Comparison of ENCODE assay signal across 8 mouse cellular contexts in the genomic region with DNA sequence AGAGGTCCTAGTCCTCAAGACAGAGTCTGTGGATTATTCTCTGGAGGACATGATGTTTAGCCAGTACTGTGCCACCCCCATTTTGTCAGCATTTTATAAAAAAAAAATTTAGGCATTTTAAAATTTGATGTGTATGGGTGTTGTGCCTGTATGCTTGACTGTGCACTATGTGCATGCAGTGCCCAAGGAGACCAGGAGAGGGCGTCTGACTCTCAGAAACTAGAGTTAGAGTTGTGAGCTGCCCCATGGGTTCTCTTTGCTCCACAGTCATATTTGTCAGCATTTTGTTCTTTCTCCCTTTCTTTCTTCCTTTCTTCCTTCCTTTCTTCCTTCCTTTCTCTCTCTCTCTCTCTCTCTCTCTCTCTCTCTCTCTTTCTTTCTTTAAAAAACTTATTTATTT. TPM values are rescaled to one million over a fixed set of nuclear protein-coding genes. Genes with fewer than 3 reads are reported as not detected.
A peak's percentile ranks its signal among the peaks of the same experiment; 100 is the strongest.
DNase-seq lines count a peak whose midpoint lies in the region; ATAC-seq and TF ChIP-seq lines count a peak whose summit lies in the region.

No protein-coding gene starts in this region.

- H3K27ac ChIP-seq in liver, adult 2 months (replicated peaks; ENCODE audit: insufficient read depth, low read depth, low read length): no peak overlapping the region
- H3K27ac ChIP-seq in liver, embryonic 12.5 days: no peak overlapping the region
- H3K27ac ChIP-seq in small intestine, adult 2 months (ENCODE audit: insufficient read depth, low read depth, low read length): no peak overlapping the region

- no peaks in the 10 kb centered on the region for H3K27me3 ChIP-seq in liver, adult 2 months (ENCODE audit: control insufficient read depth, insufficient read depth, low read length)
- no peaks in the 10 kb centered on the region; the same call in 1 of the 2 replicates for H3K27me3 ChIP-seq in liver, embryonic 12.5 days (replicated peaks)
- no peaks in the 10 kb centered on the region for H3K27me3 ChIP-seq in small intestine, adult 2 months (ENCODE audit: control insufficient read depth, insufficient read depth, low read length)

- no peaks in the 10 kb centered on the region for H3K9me3 ChIP-seq in liver, embryonic 12.5 days (replicated peaks)

- H3K36me3 ChIP-seq in liver, adult 2 months (ENCODE audit: control insufficient read depth, insufficient read depth, low read length): no peaks in the 10 kb centered on the region
- no peaks in the 10 kb centered on the region for H3K36me3 ChIP-seq in liver, embryonic 12.5 days
- peaks cover 86% of the 10 kb centered on the region for H3K36me3 ChIP-seq in small intestine, adult 2 months (ENCODE audit: control insufficient read depth, insufficient read depth, low read length)

- H3K9ac ChIP-seq in liver, adult 2 months (ENCODE audit: low read depth, low read length): no peak overlapping the region
- no peak overlapping the region for H3K9ac ChIP-seq in liver, embryonic 12.5 days

- peak; percentile 55 for DNase-seq in adrenal gland, postnatal 14 days
- no peak for DNase-seq in adrenal gland, adult 18-20 months (ENCODE audit: low spot score in 2 of 2)
- DNase-seq in liver, adult 2 months (ENCODE audit: extremely low read depth, low read depth, low spot score): no peak
- peak; percentile 33 for DNase-seq in c-Kit-negative CD71-positive TER-119-positive erythroid progenitor cells, embryonic 14.5 days (ENCODE audit: low read depth, low spot score)
- DNase-seq in heart, postnatal 25 days (ENCODE audit: low spot score): no peak
- DNase-seq in urinary bladder, adult 18-20 months (ENCODE audit: low spot score in 2 of 2): no peak

- no peak overlapping the region for H3K4me3 ChIP-seq in liver, adult 2 months (ENCODE audit: insufficient read depth, low read depth, low read length)
- no peak overlapping the region for H3K4me3 ChIP-seq in liver, embryonic 12.5 days
- H3K4me3 ChIP-seq in small intestine, adult 2 months (ENCODE audit: low read depth, low read length): no peak overlapping the region

- TF ChIP-seq CTCF in liver, adult 2 months (IDR thresholded peaks at IDR 0.05; ENCODE audit: low read depth, low read length): peak; percentile 49
- peak; percentile 56; the same call in 1 of the 2 replicates for TF ChIP-seq CTCF in small intestine, adult 2 months (IDR thresholded peaks at IDR 0.05; ENCODE audit: extremely low read depth, insufficient read length, insufficient replicate concordance, low read depth, low read length)

- intact Hi-C loops in heart, postnatal 25 days (cut with DNase I): no loop called here

- H3K4me1 ChIP-seq in liver, adult 2 months (ENCODE audit: control insufficient read depth, insufficient read depth, low read length): peaks cover 3% of the 10 kb centered on the region; the same call in 1 of the 2 replicates
- peaks cover 12% of the 10 kb centered on the region for H3K4me1 ChIP-seq in liver, embryonic 12.5 days
- peaks cover 16% of the 10 kb centered on the region for H3K4me1 ChIP-seq in small intestine, adult 2 months (ENCODE audit: control insufficient read depth, insufficient read depth, insufficient read length, low read length)

- no peaks in the 10 kb centered on the region for H3K79me2 ChIP-seq in liver, adult 2 months (ENCODE audit: control insufficient read depth, insufficient read depth, low read length)

- no peak overlapping the region for H3K4me2 ChIP-seq in liver, embryonic 12.5 days

- WGBS in liver, adult 2 months: 41% methylated on average over 1 of the region's 1 CpGs
- 10% methylated on average over 1 of the region's 1 CpGs for WGBS in liver, embryonic 12.5 days (ENCODE audit: insufficient replicate concordance)
- WGBS in small intestine, adult 2 months: 53% methylated on average over 1 of the region's 1 CpGs

- no peak for ATAC-seq in liver, embryonic 12.5 days

- TF ChIP-seq POLR2A in liver, adult 2 months (IDR thresholded peaks at IDR 0.05; ENCODE audit: extremely low read depth, insufficient read depth, low read length): no peak
- TF ChIP-seq POLR2A in small intestine, adult 2 months (IDR thresholded peaks at IDR 0.05; ENCODE audit: low read depth, low read length): no peak

RNA-seq across cellular contexts. Expression of a gene that starts 8.4 kb away (rescaled TPM):
- 7.7 and 8.0 TPM in 2 replicates for total RNA-seq in adrenal gland, postnatal 14 days (2021)
- 1 to 10 TPM; 4.7 to 5.0 TPM for total RNA-seq in adrenal gland, adult 18-20 months (2021)
- 21.3 and 26.5 TPM in 2 replicates for total RNA-seq in liver, adult 2 months (2014; rRNA removed)
- 24.9 and 28.6 TPM in 2 replicates for polyA plus RNA-seq in liver, adult 2 months (2012; rRNA removed)
- 8.5 and 8.9 TPM in 2 replicates for polyA plus RNA-seq in liver, embryonic 12.5 days (2016; fragmentation: Nextera tagmentation; extraction: Ambion mirVana)
- polyA plus RNA-seq in small intestine, adult 2 months (2012; rRNA removed): 24.9 and 58.2 TPM in 2 replicates
- 1 to 10 TPM; 1.7 to 1.9 TPM for total RNA-seq in heart, postnatal 25 days (2021)

RNA-seq across cellular contexts. Expression of a gene that starts 55.3 kb away (rescaled TPM):
- total RNA-seq in adrenal gland, postnatal 14 days (2021): 31.5 and 43.4 TPM in 2 replicates
- 10 to 100 TPM; 29.9 to 35.4 TPM for total RNA-seq in adrenal gland, adult 18-20 months (2021)
- 10.7 and 14.3 TPM in 2 replicates for total RNA-seq in liver, adult 2 months (2014; rRNA removed)
- 11.5 and 13.0 TPM in 2 replicates for polyA plus RNA-seq in liver, adult 2 months (2012; rRNA removed)
- polyA plus RNA-seq in liver, embryonic 12.5 days (2016; fragmentation: Nextera tagmentation; extraction: Ambion mirVana): 75.7 and 78.4 TPM in 2 replicates
- polyA plus RNA-seq in small intestine, adult 2 months (2012; rRNA removed): 21.2 and 36.0 TPM in 2 replicates
- 10 to 100 TPM; 15.5 to 16.5 TPM for total RNA-seq in heart, postnatal 25 days (2021)

RNA-seq across cellular contexts. Expression of a gene that starts 57.7 kb away (rescaled TPM):
- 3.3 and 5.3 TPM in 2 replicates for total RNA-seq in adrenal gland, postnatal 14 days (2021)
- total RNA-seq in adrenal gland, adult 18-20 months (2021): 1 to 10 TPM; 2.1 to 2.6 TPM
- total RNA-seq in liver, adult 2 months (2014; rRNA removed): 0.83 and 1.5 TPM in 2 replicates
- 0.76 and 1.0 TPM in 2 replicates for polyA plus RNA-seq in liver, adult 2 months (2012; rRNA removed)
- 4.9 and 5.2 TPM in 2 replicates for polyA plus RNA-seq in liver, embryonic 12.5 days (2016; fragmentation: Nextera tagmentation; extraction: Ambion mirVana)
- polyA plus RNA-seq in small intestine, adult 2 months (2012; rRNA removed): 104 and 312 TPM in 2 replicates
- under 1 TPM; 0.18 to 0.45 TPM for total RNA-seq in heart, postnatal 25 days (2021)

Comparison
In these comparisons a context has a peak if more than half of its experiments do, and no peak if none do; other contexts are left out.
1. DNase-seq: peak in adrenal gland, postnatal 14 days (single experiment) and c-Kit-negative CD71-positive TER-119-positive erythroid progenitor cells, embryonic 14.5 days (single experiment); none in adrenal gland, adult 18-20 months (0 of 2), liver, adult 2 months (single experiment), heart, postnatal 25 days (single experiment) and urinary bladder, adult 18-20 months (0 of 2).